Mouse (Mus musculus) small intestine, adult 2 months (tissue): ENCODE data around the gene Nudt2. TPM values are rescaled to one million over a fixed set of nuclear protein-coding genes. Genes with fewer than 3 reads are reported as not detected.
"Not testable (repeated sequence)": the region's sequence is repeated elsewhere in the genome, so short reads cannot be mapped to it uniquely, and the experiment has no call there.

ENCODE experiments used
- H3K27ac ChIP-seq: fragments of 200-500 bp; 2 replicates; pipeline ENCODE4 v1.5.1; 2012; ENCODE audit warnings: low read depth, low read length, control low read depth, inconsistent platforms; ENCODE audit not compliant: insufficient read depth
- H3K27me3 ChIP-seq: fragments of 200-500 bp; 2 replicates; pipeline ENCODE4 v1.6.1; 2012; ENCODE audit warnings: mild to moderate bottlenecking, moderate library complexity, low read length, inconsistent platforms; ENCODE audit not compliant: control insufficient read depth, insufficient read depth
- H3K36me3 ChIP-seq: fragments of 200-500 bp; 2 replicates; pipeline ENCODE4 v1.6.1; 2012; ENCODE audit warnings: mild to moderate bottlenecking, low read length, control low read depth, inconsistent platforms; ENCODE audit not compliant: control insufficient read depth, insufficient read depth
- H3K4me1 ChIP-seq: fragments of 200-500 bp; 2 replicates; pipeline ENCODE4 v1.6.1; 2012; ENCODE audit warnings: low read length, inconsistent platforms, mixed read lengths; ENCODE audit not compliant: control insufficient read depth, insufficient read depth, insufficient read length
- H3K4me3 ChIP-seq: fragments of 200-500 bp; 2 replicates; pipeline ENCODE4 v1.5.1; 2012; ENCODE audit warnings: low read depth, mild to moderate bottlenecking, control low read depth, inconsistent platforms, low read length, moderate library complexity
- CTCF ChIP-seq: fragments of 200-500 bp; IDR thresholded peaks from 2 replicates; pipeline ENCODE4 v1.5.1; 2012; ENCODE audit warnings: low read depth, mild to moderate bottlenecking, control low read depth, inconsistent platforms, low read length, moderate library complexity, mixed read lengths; ENCODE audit not compliant: insufficient replicate concordance, insufficient read length; ENCODE audit errors: extremely low read depth
- POLR2A ChIP-seq: fragments of 200-500 bp; IDR thresholded peaks from 2 replicates; pipeline ENCODE4 v1.6.1; 2012; ENCODE audit warnings: low read depth, mild to moderate bottlenecking, control low read depth, inconsistent platforms, low read length, moderate library complexity
- WGBS: fragments of 180-500 bp; shearing (Covaris S2); methylation state at CpG from one replicate; pipeline ENCODE4 v1.1.7; 2018; 5-methylcytosine and 5-hydroxymethylcytosine counted together
- polyA plus RNA-seq: library from polyadenylated mRNA; depleted of rRNA; stranded (reverse); fragments of >200 nt; gene quantifications from 2 replicates; pipeline ENCODE4 v1.2.3, GENCODE M21; 2012; rRNA removed

Gene Nudt2
- 4.8 and 10.5 TPM in 2 replicates for polyA plus RNA-seq

GRCm38 (mm10) chr4:41464345-41465286, at the start of gene Nudt2, which contains the start of gene Kif24:
Gene Nudt2, plus strand, starts transcription at chr4:41465151.
Gene Kif24, minus strand, starts transcription at chr4:41464887.
- H3K36me3 ChIP-seq = no peaks in the 10 kb centered on the region
- H3K4me1 ChIP-seq = no peaks in the 10 kb centered on the region; the same call in 1 of the 2 replicates
- under 1% methylated on average over 70 of the region's 70 CpGs for WGBS
- TF ChIP-seq POLR2A (peak; percentile 36; the same call in 1 of the 2 replicates), CTCF (peak; percentile 18; the same call in 1 of the 2 replicates)
- no peaks in the 10 kb centered on the region for H3K27me3 ChIP-seq
- peak within 1 kb of the TSS; percentile 15; the same call in 1 of the 2 replicates for H3K27ac ChIP-seq
- peak within 1 kb of the TSS; percentile 86 for H3K4me3 ChIP-seq

GRCm38 (mm10) chr4:41416966-41417365, 48.0 kb upstream of the Nudt2 start:
- H3K4me3 ChIP-seq = no peak overlapping the region
- no peak for TF ChIP-seq POLR2A
- TF ChIP-seq CTCF = no peak
- no peaks in the 10 kb centered on the region for H3K4me1 ChIP-seq
- H3K27ac ChIP-seq = no peak overlapping the region
- no peaks in the 10 kb centered on the region for H3K27me3 ChIP-seq
- no peaks in the 10 kb centered on the region for H3K36me3 ChIP-seq

DNA sequence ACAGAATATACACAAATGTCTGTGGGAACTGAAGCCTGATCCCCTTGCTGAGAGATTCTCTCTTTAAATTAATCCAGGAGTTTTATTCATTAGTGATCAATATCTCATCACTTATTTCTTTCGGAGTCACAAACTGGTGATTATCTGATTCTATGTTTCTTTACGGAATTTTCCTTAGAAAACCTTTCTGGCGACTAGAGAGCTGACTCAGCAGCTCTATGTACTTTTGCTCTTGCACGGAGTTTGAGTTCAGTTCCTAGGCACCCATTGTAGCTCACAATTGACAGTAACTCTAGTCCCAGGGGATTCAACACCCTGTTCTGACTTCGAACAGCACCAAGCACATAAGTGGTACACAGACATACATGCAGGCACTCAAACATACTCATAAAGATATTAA, 26.0 kb upstream of the Nudt2 start:
- H3K27me3 ChIP-seq = no peaks in the 10 kb centered on the region
- H3K4me3 ChIP-seq = no peak overlapping the region
- no peaks in the 10 kb centered on the region for H3K36me3 ChIP-seq
- WGBS = 87% methylated on average over 5 of the region's 5 CpGs
- no peaks in the 10 kb centered on the region for H3K4me1 ChIP-seq
- no peak overlapping the region for H3K27ac ChIP-seq
- TF ChIP-seq CTCF (no peak), POLR2A (no peak)

- TF ChIP-seq POLR2A (no peak), CTCF (no peak)
- WGBS = 80% methylated on average over 4 of the region's 4 CpGs
- no peak overlapping the region for H3K27ac ChIP-seq
- no peaks in the 10 kb centered on the region for H3K36me3 ChIP-seq
- no peak overlapping the region for H3K4me3 ChIP-seq
- no peaks in the 10 kb centered on the region for H3K4me1 ChIP-seq
- no peaks in the 10 kb centered on the region for H3K27me3 ChIP-seq
Observed at GRCm38 (mm10) chr4:41442790-41443302, 22.1 kb upstream of the Nudt2 start.

DNA sequence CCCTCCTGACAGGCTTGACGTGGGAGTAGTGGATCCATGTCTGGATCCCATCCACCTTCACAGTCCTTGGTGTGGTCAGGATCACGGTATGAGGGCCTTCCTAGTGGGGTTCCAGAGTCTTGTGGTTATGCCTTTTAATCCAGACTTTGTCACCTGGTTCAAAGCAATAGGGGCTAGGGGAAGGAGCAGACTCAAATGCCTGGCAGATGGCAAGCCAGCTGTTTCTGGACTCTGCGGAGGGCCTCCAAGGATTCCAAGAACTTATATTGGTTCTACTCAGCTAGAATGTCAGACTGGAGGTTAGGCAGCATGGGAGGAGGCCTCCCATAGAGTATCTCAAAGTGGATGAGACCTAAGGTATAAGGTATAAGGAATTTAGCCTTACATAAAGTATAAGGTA, 17.4 kb upstream of the Nudt2 start:
- Histone ChIP-seq H3K4me1 (no peaks in the 10 kb centered on the region), H3K36me3 (no peaks in the 10 kb centered on the region), H3K27me3 (no peaks in the 10 kb centered on the region), H3K27ac (no peak overlapping the region), H3K4me3 (no peak overlapping the region)
- 98% methylated on average over 3 of the region's 3 CpGs for WGBS
- TF ChIP-seq CTCF = no peak

- H3K36me3 ChIP-seq = no peaks in the 10 kb centered on the region
- H3K4me1 ChIP-seq = no peaks in the 10 kb centered on the region
- 98% methylated on average over 1 of the region's 1 CpGs for WGBS
- H3K4me3 ChIP-seq = no peak overlapping the region
- TF ChIP-seq CTCF (no peak), POLR2A (no peak)
- no peaks in the 10 kb centered on the region for H3K27me3 ChIP-seq
- H3K27ac ChIP-seq = no peak overlapping the region
Observed at GRCm38 (mm10) chr4:41460690-41461089, 4.3 kb upstream of the Nudt2 start.

DNA sequence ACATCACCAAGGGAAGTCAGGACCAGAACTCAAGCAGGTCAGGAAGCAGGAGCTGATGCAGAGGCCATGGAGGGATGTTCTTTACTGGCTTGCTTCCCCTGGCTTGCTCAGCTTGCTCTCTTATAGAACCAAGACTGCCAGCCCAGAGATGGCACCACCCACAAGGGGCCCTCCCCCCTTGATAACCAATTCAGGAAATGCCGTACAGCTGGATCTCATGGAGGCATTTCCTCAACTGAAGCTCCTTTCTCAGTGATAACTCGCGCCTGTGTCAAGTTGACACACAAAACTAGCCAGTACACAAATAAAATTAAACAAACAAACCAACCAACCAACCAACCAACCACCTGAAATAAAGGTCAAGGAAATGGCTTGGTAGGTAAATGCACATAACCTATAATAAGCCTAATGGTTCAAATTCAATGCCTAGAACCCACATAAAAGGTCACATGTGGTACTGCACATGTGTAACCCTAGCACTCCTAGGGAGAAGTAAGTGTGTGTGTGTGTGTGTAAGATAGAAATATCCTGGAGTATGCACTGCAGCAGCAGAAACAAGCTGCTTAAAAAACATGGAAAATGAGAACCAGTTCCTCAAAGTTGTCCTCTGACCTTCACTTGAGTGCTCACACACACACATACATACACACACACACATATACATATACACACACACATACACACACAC, 1.8 kb upstream of the Nudt2 start:
- not testable (repeated sequence) for H3K27ac ChIP-seq, H3K4me1 ChIP-seq, H3K27me3 ChIP-seq, H3K4me3 ChIP-seq, H3K36me3 ChIP-seq
- WGBS = 12% methylated on average over 3 of the region's 3 CpGs
